Mouse (Mus musculus) limb, embryonic 13.5 days (tissue): ENCODE measurements around the gene Atxn1. TPM values are rescaled to one million over a fixed set of nuclear protein-coding genes. Genes with fewer than 3 reads are reported as not detected.

Experiments
- ATAC-seq: fragments of 200-750 bp; cut with Nextera tagmentation; 2 replicates; pipeline ENCODE4 v1.8.0; 2017; ENCODE audit warnings: low read depth, moderate number of reproducible peaks, moderate TSS enrichment; ENCODE audit not compliant: low FRiP score
- H3K27ac ChIP-seq: fragments of 300-500 bp; sonication (generic); 2 replicates; pipeline ENCODE4 v1.5.1; 2015; ENCODE audit warnings: inconsistent platforms, mild to moderate bottlenecking, moderate library complexity
- H3K27me3 ChIP-seq: fragments of 300-500 bp; sonication (generic); 2 replicates; pipeline ENCODE4 v1.6.1; 2015; ENCODE audit warnings: mild to moderate bottlenecking, inconsistent platforms
- H3K36me3 ChIP-seq: fragments of 300-500 bp; sonication (generic); 2 replicates; pipeline ENCODE4 v1.6.1; 2015; ENCODE audit warnings: inconsistent platforms, mild to moderate bottlenecking, moderate library complexity
- H3K4me1 ChIP-seq: fragments of 300-500 bp; sonication (generic); 2 replicates; pipeline ENCODE4 v1.6.1; 2015; ENCODE audit warnings: inconsistent platforms
- H3K4me2 ChIP-seq: fragments of 300-500 bp; sonication (generic); replicated peaks from 2 replicates; pipeline ENCODE4 v1.6.1; 2015; ENCODE audit warnings: inconsistent platforms, mild to moderate bottlenecking, moderate library complexity
- H3K4me3 ChIP-seq: fragments of 300-500 bp; sonication (generic); 2 replicates; pipeline ENCODE4 v1.5.1; 2015; ENCODE audit warnings: moderate library complexity, mild to moderate bottlenecking, inconsistent platforms
- H3K9ac ChIP-seq: fragments of 300-500 bp; sonication (generic); 2 replicates; pipeline ENCODE4 v1.6.1; 2015; ENCODE audit warnings: mild to moderate bottlenecking, inconsistent platforms
- H3K9me3 ChIP-seq: fragments of 300-500 bp; sonication (generic); 2 replicates; pipeline ENCODE4 v1.6.1; 2016; ENCODE audit warnings: inconsistent platforms
- WGBS: fragments of 180-500 bp; shearing (Covaris S2); methylation state at CpG from one replicate; pipeline ENCODE4 v1.1.7; 2015; 5-methylcytosine and 5-hydroxymethylcytosine counted together
- polyA plus RNA-seq: library from polyadenylated mRNA; unstranded; fragments of >200 nt; fragmentation: Nextera tagmentation; extraction: Ambion mirVana; gene quantifications from 2 replicates; pipeline ENCODE4 v1.2.1, GENCODE M21; 2015

The Atxn1 gene
- polyA plus RNA-seq, 1 experiment from 2014 or later: 6.0 TPM

DNA sequence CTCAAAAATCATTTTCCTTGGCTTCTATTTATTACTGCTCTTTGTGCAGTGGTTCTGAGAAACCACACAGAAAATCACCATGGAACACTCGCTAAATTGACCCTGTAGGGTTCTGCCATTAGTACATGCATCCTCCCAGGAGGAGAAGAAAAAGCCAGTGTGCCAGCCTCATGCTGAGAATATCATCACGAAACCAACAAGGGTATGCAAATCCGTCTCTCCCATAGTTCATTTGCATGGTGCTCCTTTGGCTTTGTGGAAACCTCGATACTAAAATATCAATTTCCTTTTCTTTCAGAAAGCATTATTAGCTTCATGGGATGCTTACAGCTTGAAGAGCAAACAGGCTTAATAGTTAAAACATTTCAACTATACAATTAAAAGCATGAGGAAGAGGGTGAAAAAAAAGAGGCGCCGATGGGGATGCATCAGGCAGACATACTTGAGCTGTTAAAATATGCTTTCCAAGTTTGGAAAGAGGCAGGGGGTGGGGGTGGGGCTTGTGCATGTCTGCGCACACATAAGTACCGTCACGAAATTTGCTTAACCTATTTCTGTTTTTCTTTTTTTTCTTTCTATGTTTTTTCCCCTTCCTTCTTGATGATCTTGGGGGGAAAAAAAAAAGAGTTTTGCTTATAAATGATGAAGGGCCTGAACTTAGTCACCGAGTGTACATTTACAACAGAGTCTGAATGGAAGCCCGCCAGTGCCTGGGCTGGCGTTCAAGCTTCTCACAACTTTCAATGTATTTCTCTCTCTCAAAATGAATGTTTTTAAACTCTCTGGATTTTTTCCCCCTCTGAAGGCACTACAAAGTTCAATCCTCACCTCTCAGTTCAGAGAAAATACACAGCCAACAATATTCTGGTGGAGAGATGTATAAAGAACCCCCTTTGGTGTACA, 303.3 kb downstream of the Atxn1 start:
- Histone ChIP-seq H3K27ac (no peak overlapping the region), H3K9me3 (no peaks in the 10 kb centered on the region), H3K36me3 (no peaks in the 10 kb centered on the region), H3K4me1 (peaks cover 23% of the 10 kb centered on the region), H3K4me3 (no peak overlapping the region), H3K27me3 (no peaks in the 10 kb centered on the region), H3K4me2 (no peak overlapping the region), H3K9ac (no peak overlapping the region)
- no peak for ATAC-seq
- WGBS: 73% methylated on average over 12 of the region's 12 CpGs

DNA sequence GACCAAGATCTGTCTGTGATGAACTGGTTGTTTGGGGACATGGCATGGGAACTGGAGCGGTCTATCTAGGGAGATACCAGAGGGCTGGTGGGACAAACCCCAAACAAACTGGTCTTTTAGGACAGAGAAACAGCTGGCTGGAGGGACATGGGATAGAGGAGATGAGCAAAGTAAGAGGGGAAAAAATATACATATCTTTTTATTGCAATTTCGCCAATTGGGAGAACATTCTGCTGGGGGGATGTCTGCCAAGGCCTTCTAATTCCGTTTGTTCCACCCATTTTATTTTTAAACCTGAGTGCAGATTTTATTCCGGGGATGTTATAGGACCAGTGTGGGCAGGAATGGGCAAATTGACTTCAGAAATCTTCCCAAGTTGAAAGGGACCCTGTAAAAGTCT, 305.0 kb downstream of the Atxn1 start:
- H3K9me3 ChIP-seq: no peaks in the 10 kb centered on the region
- no peak overlapping the region for H3K4me2 ChIP-seq
- no peaks in the 10 kb centered on the region for H3K27me3 ChIP-seq
- H3K36me3 ChIP-seq: no peaks in the 10 kb centered on the region
- H3K27ac ChIP-seq: no peak overlapping the region
- H3K4me1 ChIP-seq: peaks cover 23% of the 10 kb centered on the region
- 82% methylated on average over 4 of the region's 4 CpGs for WGBS
- no peak for ATAC-seq
- H3K9ac ChIP-seq: no peak overlapping the region
- no peak overlapping the region for H3K4me3 ChIP-seq

DNA sequence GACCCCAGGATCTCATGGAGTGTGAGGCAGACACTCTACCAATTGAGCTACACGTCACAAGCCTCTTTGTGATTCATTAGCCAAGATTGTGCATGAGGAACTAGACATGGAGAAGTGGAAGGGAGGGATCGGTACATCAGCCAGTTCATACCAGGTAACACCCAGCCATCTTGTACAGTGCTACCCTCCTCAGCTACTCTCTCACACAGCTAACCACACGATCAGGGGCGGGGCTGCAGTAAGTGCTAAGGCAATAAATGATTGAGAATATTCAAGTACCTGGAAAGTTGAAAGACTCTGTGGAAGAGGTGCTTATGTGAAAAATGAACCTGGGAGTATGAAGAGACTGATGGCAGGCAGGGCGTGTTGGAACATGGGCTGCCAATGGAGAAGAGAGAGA, 306.5 kb downstream of the Atxn1 start:
- Histone ChIP-seq H3K9me3 (no peaks in the 10 kb centered on the region), H3K36me3 (0 out of 2 replicates have a peak, but pooled peaks cover 2% of the 10 kb centered on the region), H3K4me1 (peaks cover 23% of the 10 kb centered on the region)

DNA sequence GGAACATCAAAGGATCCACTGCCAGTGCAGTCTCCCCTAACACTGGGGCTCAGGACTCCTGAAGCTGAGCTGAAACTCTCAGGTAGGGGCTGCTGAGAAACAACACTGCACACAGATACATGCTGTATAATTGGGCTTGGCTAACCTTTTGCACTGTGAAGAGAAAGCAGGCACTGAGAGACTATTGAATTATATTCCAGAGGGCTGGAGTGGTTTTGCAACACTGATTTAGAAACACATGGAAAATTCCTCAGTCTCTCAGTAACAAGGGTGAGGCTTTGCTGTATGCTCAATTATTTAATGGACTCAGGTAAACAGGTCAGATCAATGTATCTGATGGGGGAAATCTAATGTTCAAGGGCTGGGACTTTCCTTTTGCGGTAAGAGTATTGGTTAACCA, 307.6 kb downstream of the Atxn1 start:
- Histone ChIP-seq H3K4me3 (no peak overlapping the region), H3K9ac (no peak overlapping the region), H3K9me3 (no peaks in the 10 kb centered on the region), H3K4me2 (no peak overlapping the region), H3K36me3 (0 out of 2 replicates have a peak, but pooled peaks cover 5% of the 10 kb centered on the region), H3K27me3 (no peaks in the 10 kb centered on the region), H3K4me1 (peaks cover 19% of the 10 kb centered on the region), H3K27ac (no peak overlapping the region)
- 100% methylated on average over 1 of the region's 1 CpGs for WGBS
- no peak for ATAC-seq

More for the DNA sequence above, 306.5 kb downstream of the Atxn1 start:
- WGBS: 89% methylated on average over 5 of the region's 5 CpGs
- ATAC-seq: no peak
- Histone ChIP-seq H3K9ac (no peak overlapping the region), H3K27ac (no peak overlapping the region), H3K4me2 (no peak overlapping the region), H3K27me3 (no peaks in the 10 kb centered on the region), H3K4me3 (no peak overlapping the region)

DNA sequence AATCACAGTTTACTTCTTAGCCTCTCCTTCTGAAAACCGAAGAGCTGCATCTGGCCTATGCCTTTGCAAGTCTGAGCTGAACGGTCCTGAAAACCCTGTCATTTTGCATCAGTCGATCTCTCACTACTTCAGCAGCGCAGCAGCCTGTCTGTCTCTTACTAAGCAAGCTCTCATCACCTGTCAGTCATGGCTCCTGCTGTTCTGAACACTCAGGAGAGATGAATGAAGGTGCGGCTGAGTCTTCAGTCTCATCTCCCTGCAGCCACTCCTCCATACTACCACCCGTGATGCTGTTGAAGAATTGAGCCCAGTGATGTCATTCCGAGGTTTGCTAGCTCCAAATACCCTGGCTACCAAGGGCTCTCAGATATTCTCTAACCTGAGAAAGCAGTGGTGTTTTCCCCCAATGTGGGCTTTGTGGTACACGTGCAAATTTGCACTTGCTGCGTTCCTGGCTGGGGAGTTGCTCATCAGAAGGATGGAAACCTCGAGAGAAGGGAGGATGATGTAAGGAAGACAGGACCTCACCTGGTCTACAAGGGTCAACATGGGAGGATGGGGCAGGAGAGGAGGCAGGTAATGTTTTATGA, 313.1 kb downstream of the Atxn1 start:
- H3K36me3 ChIP-seq: 0 out of 2 replicates have a peak, but pooled peaks cover 5% of the 10 kb centered on the region
- H3K4me3 ChIP-seq: no peak overlapping the region
- ATAC-seq: no peak
- no peak overlapping the region for H3K27ac ChIP-seq
- no peak overlapping the region for H3K9ac ChIP-seq
- no peaks in the 10 kb centered on the region for H3K4me1 ChIP-seq
- no peak overlapping the region for H3K4me2 ChIP-seq
- no peaks in the 10 kb centered on the region for H3K27me3 ChIP-seq
- no peaks in the 10 kb centered on the region for H3K9me3 ChIP-seq
- 81% methylated on average over 10 of the region's 10 CpGs for WGBS

DNA sequence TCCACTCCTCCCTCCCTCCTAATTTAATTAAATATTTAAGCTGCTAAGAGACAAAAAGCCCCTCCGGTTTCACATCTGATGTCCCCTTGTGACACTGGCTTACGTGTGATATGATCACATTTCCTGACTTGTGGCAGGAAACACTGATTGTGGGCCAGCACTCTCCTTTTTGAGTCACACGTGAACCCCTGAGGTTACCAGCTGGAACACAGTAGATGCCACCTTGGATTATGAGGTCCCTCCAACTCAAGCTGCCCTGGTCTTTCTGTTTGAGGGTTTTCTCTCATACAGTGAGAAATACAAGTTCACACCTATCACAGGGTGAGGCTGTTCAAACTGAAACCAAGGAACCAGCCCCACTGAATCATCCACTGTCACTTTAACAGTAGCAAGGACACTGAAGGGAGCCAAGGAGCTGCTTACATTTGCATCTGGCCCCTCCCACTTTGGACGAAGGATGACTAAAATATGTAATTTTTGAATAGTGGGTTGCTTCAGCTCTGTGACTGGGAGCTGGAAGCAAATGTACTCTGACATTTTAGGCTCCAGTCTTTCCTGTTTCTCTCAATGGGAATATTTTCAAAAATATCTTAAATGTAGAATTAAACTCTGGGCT, 315.5 kb downstream of the Atxn1 start:
- Histone ChIP-seq H3K27ac (no peak overlapping the region), H3K4me3 (no peak overlapping the region), H3K4me2 (no peak overlapping the region), H3K36me3 (0 out of 2 replicates have a peak, but pooled peaks cover 5% of the 10 kb centered on the region), H3K4me1 (peaks cover 14% of the 10 kb centered on the region), H3K27me3 (no peaks in the 10 kb centered on the region), H3K9me3 (no peaks in the 10 kb centered on the region), H3K9ac (no peak overlapping the region)
- 62% methylated on average over 4 of the region's 4 CpGs for WGBS
- ATAC-seq: no peak

DNA sequence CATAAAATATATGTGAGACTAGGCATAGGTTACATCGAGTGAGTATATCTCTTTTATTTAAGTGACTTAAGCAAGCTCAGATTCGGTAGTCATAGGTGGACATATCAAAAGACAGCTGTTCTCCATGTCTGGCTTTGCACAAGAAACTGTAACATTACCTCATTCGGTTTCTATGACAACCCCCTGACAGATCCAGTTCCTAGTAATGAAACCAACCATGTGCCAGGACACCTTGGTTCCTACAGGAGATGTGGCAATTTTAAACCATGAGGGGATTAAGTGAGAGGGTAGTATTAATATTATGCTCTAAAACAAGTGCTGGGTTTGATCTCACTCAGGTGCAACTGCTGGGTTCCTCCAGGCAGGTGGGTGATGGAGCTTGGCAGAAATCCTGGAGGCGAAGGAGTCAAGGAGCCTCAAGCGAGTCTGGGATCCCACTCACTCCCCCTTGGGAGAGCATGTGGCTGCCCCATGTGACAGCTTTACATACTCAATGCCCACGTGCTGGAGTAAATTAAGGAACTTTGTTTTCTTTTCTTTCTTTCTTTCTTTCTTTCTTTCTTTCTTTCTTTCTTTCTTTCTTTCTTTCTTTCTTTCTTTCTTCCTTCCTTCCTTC, 320.9 kb downstream of the Atxn1 start:
- WGBS: 46% methylated on average over 6 of the region's 6 CpGs
- Histone ChIP-seq H3K4me3 (no peak overlapping the region), H3K27ac (no peak overlapping the region), H3K9me3 (no peaks in the 10 kb centered on the region), H3K27me3 (no peaks in the 10 kb centered on the region), H3K9ac (no peak overlapping the region), H3K4me1 (peaks cover 35% of the 10 kb centered on the region), H3K4me2 (no peak overlapping the region), H3K36me3 (no peaks in the 10 kb centered on the region)
- ATAC-seq: peak; percentile 77; the same call in 1 of the 2 replicates

DNA sequence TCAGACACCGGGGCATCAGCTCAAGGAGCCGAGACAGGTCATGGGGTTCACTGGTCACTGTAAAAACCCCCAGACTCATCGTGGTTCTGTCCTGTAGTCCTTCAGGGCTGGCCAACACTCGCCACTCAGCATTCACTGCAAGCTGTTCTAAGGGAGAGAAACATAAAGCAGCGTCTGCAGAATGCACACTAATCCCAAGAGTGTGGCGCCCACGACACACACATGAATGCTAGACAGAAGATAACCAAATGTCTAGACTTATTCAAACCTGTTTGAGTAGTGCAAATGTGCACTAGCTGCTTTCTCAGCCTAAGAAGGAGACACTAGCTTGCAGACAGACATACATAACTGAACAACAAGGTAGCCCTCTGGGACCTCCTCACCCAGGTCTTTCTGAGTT, 321.9 kb downstream of the Atxn1 start:
- Histone ChIP-seq H3K27ac (no peak overlapping the region), H3K27me3 (no peaks in the 10 kb centered on the region), H3K4me2 (no peak overlapping the region), H3K9ac (no peak overlapping the region), H3K9me3 (no peaks in the 10 kb centered on the region), H3K4me1 (peaks cover 35% of the 10 kb centered on the region), H3K4me3 (no peak overlapping the region), H3K36me3 (no peaks in the 10 kb centered on the region)
- ATAC-seq: no peak
- WGBS: 75% methylated on average over 7 of the region's 7 CpGs

DNA sequence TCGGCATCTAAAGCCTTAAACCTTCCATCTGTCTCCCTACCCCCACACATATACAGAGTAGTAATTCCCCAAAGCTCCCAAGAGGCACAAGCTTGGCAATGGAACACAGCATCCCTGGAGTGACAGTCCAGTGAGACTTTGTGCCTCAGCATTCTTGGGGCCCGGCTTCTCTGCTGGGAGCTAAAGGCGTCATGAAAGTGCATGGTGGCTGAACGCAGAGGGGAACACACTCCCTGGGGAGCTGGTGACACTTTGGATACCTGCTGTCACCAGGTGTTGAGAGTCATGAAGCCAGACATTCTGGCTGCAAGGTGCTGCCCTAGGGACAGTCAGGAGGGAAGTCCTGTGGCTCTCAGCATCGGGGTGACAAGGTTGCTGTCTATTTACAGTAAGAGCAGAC, 324.4 kb downstream of the Atxn1 start:
- H3K27ac ChIP-seq: no peak overlapping the region
- ATAC-seq: no peak
- H3K36me3 ChIP-seq: no peaks in the 10 kb centered on the region
- H3K9me3 ChIP-seq: no peaks in the 10 kb centered on the region
- H3K4me1 ChIP-seq: peaks cover 32% of the 10 kb centered on the region
- H3K9ac ChIP-seq: no peak overlapping the region
- 59% methylated on average over 5 of the region's 5 CpGs for WGBS
- no peak overlapping the region for H3K4me3 ChIP-seq
- no peak overlapping the region for H3K4me2 ChIP-seq
- H3K27me3 ChIP-seq: no peaks in the 10 kb centered on the region

DNA sequence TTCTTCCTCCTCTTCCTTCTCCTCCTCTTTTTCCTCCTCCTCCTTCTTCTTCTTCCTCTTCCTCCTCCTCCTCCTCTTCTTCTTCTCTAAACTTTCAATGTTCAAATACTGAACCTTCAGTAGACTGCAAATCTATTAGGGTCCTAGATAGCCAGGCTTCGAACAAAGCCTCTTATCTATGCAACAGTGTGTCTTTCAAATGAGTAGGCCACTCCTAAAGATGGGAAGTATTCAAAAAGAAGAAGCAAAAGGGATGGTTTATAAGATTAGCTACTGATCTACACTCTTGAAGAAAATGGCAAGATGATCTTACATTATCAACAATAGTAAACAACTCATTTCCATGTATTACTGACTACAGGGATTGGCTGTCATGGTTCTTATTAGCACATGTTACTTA, 326.5 kb downstream of the Atxn1 start:
- no peak overlapping the region for H3K4me2 ChIP-seq
- no peaks in the 10 kb centered on the region for H3K9me3 ChIP-seq
- H3K9ac ChIP-seq: no peak overlapping the region
- 94% methylated on average over 1 of the region's 1 CpGs for WGBS
- peaks cover 11% of the 10 kb centered on the region for H3K4me1 ChIP-seq
- no peak overlapping the region for H3K4me3 ChIP-seq
- ATAC-seq: no peak
- no peaks in the 10 kb centered on the region for H3K27me3 ChIP-seq
- no peaks in the 10 kb centered on the region for H3K36me3 ChIP-seq
- H3K27ac ChIP-seq: no peak overlapping the region

DNA sequence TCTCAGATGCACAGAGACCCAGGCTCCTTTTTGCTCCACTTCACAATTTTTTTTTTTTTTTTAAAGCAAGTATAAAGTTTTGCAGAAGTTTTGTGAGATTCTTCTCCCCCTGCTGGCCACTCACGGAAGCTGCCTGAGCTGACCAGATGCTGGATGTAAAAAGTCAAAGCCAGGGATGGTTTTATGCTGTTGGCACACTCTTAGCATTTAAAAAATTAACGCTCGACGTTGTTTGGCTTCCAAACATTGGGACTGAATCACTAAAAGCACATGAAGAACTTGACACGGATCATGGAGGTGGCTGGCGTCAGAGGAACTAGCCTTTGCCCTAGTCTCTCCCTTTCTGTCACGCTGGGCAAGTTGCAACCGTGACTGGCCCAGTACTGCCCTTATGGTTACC, 327.5 kb downstream of the Atxn1 start:
- Histone ChIP-seq H3K9me3 (no peaks in the 10 kb centered on the region), H3K27me3 (no peaks in the 10 kb centered on the region), H3K36me3 (no peaks in the 10 kb centered on the region), H3K27ac (no peak overlapping the region), H3K9ac (no peak overlapping the region), H3K4me2 (no peak overlapping the region), H3K4me3 (no peak overlapping the region), H3K4me1 (peaks cover 5% of the 10 kb centered on the region; the same call in 1 of the 2 replicates)
- WGBS: 54% methylated on average over 8 of the region's 8 CpGs
- no peak for ATAC-seq

DNA sequence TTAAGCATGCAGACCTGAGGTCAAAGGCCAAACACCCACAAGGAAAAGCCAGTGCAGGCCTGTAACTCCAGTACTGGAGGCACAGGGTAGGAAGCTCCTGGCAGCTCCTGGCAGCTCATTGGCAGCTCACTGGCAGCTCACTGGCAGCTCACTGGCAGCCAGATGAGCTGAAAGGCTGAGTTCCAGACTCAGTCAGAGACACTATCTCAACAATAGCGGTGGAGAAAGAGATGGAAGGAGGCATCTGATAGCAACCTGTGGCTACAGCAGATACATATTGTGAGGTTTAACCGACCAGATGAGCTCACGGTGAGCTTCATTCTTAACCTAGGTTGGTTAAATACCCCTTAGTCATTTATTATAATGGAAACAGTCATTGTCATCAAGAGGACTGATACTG, 328.4 kb downstream of the Atxn1 start:
- no peaks in the 10 kb centered on the region for H3K27me3 ChIP-seq
- no peak overlapping the region for H3K27ac ChIP-seq
- H3K4me3 ChIP-seq: no peak overlapping the region
- ATAC-seq: no peak
- no peaks in the 10 kb centered on the region for H3K9me3 ChIP-seq
- peaks cover 5% of the 10 kb centered on the region; the same call in 1 of the 2 replicates for H3K4me1 ChIP-seq
- WGBS: 89% methylated on average over 3 of the region's 3 CpGs
- H3K36me3 ChIP-seq: no peaks in the 10 kb centered on the region
- no peak overlapping the region for H3K9ac ChIP-seq
- H3K4me2 ChIP-seq: no peak overlapping the region
